Mouse (Mus musculus) forelimb bud, embryonic 11.5 days (tissue): ENCODE data around the gene Slc22a5.
"Not testable (repeated sequence)": the region's sequence is repeated elsewhere in the genome, so short reads cannot be mapped to it uniquely, and the experiment has no call there.

Experiments
- DNase-seq: peaks from one replicate; pipeline ENCODE4 v3.0.0-alpha.2; 2012; ENCODE audit warnings: low read depth, low spot score

Slc22a5 gene

DNA sequence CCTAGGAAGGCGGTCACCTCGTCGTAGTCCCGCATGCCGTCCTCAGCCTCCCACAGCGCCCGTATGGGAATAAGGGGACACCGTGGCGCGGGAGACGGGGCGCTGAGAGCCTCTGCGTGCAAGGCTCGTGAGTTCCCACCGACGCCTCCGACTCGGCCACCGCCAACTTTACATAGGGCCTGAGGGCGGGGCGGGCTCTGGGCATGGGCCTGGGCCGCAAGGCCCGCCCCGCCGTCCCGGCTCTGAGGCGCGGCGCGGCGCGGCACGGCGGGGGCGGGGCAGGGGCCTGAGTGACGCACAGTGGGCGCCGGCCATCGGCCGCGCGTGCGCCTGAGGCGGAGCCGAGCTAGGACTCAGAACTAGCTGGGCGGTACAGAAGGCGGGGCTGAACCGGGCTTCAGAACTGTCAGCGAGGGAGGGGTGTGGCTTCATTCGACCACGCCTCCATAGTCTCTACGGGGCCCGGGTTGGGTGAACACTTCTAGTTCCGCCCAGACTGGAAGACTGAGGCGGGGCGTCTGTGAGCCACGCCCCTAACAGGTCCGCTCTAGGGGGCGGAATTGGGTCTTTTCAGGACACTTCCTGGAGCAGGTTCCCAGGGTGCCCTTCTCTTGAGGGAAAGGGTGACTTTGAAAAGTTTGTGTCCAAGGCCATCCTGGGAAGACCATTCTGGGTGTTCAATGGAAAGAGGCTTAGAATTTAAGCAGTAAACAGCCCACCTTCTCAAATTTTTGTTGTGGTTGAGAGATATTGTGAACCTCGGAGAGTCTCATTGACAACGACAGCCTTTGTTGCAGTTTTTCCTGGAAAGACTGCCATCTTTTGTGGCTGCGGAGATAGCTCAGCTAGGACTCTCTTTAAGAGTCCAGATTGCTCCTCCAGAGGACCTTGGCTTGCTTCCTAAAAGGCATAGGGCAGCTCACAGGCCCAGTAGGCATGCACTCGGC lies at the start of gene Slc22a5:
TSS of gene Slc22a5 (minus strand) at position 156 of the 947 bp plus-strand sequence.
- peak; percentile 97 for DNase-seq

DNA sequence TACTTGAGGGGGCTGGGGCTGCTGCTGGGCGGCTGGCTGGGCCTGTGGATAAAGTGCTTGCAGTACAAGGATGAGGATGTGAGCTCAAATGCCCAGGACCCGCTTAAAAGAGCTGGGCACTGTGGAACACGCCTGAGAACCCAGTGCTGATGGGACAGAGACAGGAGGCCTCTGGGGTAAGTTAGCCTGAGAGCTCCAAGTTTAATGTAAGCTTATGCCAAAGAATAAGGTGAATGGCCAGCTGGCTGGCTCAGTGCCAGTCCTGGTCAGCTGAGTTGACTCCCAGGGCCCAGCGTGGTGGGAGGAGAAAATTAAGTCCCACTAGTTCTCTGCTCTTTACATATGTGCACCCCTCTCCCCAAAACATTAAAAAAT lies 40.5 kb upstream of the Slc22a5 start:
- DNase-seq, result not testable (repeated sequence)

DNA sequence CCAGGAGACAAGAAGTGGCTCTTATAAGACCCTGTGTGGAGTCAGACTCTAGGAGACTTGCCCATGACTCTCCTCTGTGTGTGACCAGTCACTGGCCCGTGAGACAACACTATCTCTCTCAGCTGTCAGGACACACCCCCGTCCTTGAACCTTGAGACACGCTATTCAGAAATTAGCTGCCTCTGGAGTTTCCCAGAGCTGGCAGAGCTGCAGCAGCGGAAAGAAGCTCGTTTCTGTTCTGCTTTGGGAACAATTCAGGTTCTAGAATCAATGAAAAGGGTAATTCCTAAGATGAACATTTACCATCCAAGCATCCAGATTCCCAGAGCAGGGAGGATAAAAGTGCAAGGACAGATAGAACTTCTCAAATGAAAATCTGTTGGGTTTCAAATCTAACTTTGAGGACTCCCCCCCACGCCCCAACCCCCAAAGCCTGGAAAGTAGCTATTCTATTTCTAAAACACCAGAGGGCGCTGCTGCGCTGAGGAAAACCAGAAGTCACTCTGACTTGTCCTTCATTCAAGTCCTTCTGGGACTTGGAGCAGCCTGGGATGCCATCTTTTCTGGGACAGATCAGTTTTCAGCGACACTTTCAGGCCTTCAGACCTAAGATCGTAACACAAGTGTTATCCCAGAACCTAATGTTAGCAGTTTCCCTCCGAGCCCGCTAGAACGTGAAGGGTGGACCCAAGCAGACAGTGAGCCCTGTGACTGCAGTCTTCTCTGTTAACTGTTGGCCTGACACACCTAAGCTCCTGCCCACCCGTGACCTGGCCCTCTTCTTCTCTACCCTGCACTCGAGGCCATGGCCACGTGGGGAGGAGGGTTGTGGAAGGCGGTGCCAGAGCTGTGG lies 39.9 kb upstream of the Slc22a5 start:
- DNase-seq, result peak; percentile 74

DNA sequence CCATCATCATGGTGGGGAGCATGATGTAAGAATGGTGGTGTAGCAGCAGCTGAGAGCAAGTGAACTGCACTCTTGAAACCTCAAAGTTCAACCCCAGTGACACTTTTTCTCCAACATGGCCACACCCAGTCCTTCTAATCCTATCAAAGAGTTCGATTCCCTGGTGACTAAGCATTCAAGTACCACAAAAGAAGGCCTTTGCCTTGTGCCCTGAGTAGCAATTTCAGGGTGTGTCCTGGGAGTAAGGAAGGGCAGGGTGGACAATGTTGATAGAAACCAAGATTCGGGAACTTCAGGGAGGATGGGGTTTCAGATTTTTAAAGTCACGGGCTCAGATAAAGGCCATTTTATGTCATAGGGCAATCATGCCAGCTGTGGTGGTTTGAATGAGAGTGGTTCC lies 38.3 kb upstream of the Slc22a5 start:
- DNase-seq, result no peak

DNA sequence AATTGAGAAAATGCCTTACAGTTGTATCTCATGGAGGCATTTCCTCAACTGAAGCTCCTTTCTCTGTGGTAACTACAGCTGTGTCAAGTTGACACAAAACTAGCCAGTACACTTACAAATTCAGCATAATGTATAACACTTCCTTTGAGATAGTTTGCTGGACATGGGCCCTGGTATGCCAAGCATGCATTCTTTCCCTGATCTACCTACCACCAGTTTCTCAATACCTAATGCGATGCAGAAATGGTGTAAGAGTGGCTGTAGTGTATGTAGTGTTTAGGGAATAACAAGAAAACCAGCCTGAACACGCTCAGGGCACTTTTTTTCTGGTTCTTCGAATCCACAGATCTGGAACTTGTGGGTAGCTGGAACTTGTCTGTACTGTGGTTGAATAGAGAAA lies 37.1 kb upstream of the Slc22a5 start:
- no peak for DNase-seq

DNA sequence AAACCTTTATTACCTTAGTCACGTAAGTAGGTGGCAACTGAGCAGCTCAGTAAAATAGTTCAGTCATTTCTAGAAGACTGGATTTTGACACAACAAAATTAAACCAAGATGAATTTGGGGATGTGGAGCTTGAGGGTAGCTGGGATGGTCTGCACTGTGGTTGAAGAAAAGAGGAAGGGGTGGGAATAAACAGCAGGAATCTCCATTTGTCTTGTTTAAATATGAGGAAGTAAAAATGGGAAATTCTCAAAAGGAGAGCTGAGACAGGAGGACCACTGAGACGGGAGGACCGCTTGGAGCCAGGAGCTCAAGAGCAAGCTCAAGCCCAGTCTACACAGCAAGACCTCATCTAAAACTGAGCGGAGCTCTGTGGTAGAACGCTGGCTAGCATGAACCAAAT lies 34.8 kb upstream of the Slc22a5 start:
- no peak for DNase-seq

DNA sequence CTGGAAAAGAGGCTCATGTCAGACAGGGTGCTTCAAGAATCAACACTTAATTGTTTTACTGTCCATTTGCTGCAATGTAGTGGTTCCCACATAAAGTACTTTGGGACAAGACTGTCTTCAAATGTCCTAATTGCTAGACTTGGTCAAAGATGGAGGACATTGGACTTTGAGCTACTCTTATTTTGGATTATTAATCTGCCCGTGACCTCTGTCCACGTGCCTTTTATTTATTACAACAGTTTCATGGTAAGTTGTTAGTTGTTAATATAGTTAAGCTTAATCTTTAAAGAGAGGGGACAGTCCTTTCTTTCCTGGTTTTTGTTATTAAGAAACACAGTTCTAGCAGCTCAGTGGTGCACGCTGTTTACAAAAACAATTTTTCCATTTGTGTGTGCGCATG lies 27.4 kb upstream of the Slc22a5 start:
- no peak for DNase-seq

DNA sequence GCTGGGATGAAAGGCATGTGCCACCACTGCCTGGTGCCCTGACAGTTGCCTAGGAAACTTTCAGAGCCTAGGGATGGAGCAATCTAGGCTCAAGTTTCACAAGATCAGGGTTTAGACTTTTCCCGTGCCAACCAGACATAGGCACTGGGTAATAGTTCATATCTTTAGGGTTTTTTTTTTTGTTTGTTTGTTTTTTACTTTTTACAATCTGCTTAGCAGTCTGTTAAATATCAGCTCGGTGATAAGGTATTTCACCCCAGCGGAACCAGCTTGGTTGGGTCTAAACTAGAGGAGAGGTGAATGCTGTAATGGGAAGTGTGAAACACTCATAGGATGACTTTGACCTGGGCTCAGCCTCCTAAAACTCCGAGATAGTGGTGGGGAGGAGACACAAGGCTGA lies 19.6 kb upstream of the Slc22a5 start:
- no peak for DNase-seq

DNA sequence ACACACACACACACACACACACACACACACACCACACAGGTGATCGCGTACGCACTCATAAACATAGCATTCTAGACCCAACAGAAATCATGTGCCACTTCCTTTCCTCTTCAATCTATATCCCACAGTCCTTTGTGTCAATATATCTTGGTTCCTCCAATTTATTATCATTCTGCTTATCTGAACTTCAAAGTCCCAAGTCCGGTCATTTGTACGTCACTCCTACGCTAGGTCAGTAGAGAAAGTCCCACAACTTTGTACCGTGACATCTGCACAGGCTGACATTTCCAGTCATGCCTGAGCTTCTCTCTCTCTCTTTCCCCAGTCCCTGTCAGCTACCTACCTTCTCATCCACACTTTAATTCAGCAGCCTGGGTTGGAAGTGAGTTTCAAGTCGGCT lies 17.2 kb upstream of the Slc22a5 start:
- no peak for DNase-seq

DNA sequence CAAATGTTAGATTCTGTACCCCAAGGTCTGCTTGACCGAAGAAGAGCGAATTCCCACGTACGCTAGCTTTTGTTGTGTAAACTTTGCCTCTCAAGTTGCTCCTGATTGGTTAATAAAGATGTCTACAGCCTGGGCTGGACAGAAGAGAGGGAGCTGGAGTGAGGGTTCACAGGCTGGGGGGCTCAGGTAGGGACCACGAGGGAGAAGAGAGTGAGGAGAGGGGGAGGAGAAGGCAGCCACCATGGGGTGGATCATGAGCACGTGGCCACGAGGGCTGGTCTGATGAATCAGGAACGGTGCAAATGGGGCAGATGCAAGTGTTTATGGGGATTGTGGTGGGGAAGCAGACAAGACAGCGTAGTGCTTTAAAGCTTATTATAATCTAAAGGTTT lies 13.1 kb upstream of the Slc22a5 start:
- DNase-seq, result no peak

DNA sequence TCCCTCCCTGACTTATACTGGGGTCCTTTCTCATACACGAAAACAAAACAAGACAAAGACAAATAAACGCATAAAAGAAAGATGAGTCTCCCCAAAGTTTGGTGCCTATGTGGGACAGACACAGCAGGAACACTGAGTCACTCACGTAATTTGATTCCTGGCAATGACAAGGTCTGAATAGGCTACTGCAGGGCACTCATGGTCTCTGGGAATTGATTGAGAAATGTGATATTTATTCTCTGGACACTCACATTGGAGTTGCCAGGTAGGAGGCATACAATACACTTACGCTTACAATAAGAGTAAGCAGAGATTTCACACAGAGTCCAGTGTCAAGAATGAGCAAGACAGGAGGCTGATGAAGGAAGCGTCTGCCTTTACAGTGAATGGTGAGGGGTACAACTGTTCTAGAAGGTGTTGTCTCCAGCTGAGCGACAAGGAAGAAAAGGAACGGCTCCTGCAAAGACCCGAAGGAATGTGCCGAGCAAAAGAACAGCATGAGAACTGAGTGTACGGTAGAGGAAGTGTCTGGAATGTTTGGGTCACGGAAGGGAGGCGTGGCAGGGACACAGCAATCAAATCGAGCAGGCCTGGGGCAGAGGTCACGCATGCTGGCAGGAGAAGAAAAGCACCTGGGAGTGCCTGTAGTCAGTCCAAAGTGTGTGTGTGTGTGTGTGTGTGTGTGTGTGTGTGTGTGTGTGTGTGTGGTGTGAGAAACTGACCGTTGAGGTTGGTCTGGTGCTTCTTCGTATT lies 12.5 kb upstream of the Slc22a5 start:
- DNase-seq, result peak; percentile 66

DNA sequence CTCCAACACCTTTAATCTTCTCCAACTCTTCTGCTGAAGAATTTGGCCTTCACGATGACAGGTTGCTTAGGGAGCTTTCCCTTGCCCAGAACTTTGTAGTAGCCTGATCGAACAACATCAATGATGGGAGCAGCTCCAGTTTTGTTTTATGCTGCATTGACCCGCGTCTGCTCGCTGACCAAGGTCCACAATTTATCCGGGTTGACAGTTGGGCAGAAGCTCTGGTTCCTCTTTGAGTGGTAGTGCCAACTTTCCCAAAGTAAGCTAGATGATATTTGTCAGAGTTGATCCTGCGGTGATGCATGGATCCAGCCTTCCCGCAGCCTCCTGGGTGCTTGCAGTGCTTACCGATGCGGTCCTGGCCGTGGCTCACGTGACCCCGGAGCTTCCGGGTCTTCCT lies 11.3 kb upstream of the Slc22a5 start:
- no peak for DNase-seq

DNA sequence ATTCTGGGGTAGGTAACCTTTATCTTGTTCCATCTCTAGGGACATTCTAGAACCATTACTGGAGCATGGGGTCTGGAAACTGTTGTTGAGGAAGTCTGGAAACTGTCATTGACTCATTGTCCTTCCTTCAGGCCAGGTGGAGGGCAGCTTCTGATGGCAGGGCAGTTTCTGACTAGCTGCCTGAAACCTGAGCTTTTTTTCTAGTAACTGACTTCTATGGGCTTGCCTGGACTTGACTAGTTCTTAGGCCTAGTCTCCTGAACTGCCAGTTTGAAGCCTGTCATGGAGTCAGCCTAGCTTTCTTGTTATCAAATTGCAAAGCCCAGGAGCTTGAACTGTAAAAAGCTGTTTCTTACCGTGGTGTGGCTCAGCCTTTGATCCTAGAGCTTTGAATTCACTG lies 9.5 kb upstream of the Slc22a5 start:
- DNase-seq, result no peak

DNA sequence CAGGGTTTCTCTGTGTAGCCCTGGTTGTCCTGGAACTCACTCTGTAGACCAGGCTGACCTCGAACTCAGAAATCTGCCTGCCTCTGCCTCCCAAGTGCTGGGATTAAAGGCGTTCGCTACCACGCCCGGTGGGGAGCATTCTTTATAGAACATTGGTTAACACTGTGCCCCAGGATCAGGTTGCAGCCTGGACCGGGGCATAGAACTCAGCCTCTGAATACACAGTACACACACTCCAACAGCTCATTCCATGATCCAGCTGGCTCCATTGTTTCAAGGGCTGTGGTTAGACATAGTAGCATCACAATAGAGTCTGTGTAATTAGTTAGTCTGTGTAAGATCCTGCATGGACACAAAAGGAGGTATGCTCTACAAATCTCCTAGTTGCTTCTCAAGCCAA lies 8.5 kb upstream of the Slc22a5 start:
- DNase-seq, result no peak

DNA sequence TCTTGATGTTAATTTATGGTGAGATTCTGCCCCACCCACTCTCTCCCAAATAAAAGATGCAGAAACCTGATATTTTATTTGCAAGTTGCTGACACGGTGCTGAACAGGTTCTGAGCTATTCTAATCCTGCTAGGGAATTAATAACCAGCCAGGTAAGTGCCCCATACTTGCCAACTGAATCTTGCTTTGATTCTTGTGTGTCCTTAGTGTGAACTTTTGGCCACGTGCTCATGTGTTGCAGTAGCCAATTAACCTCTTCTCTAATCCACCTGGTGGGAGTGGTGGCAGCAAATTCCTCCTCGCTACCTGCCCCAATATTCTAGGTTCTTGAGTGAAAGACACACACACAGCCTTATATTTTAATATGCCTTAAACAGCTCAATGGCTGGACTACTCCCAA lies 7.5 kb upstream of the Slc22a5 start:
- no peak for DNase-seq

DNA sequence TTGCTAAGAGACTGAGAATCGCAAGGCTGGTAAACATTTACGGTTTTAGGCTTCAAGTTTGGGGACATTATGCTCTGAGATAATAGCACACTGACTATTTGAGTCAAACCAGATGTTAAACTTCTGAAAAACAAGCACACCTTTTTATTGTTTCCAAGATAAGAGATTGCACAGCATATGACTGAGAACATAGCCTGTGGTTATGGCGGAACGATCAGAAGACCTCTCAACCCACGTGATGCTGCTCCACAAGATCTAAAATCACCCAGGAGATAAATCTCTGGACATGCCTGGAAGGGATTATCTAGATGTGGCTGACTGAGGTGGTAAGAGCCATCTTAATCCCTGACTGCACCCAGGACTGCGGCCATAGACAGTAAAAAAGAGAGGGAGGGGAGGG lies 5.5 kb upstream of the Slc22a5 start:
- DNase-seq, result no peak

DNA sequence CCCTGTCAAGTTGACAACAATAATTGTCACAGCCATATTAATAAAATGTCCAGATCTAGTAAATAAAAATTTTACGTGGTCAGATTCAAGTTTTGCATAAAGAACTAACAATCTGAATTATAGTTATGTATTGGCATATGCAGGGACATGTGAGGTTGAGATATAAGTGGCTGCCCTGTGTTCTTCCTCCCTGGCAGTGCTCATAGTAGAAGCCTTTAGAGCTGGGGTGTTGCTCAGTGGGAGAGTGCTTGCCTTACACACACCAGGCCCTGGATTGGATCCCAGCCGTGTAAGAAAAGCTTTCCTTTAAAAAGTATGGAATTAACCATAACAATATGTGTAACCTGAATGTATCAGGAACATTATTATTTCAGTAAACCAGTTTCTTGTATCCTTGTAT lies 2.0 kb upstream of the Slc22a5 start:
- DNase-seq, result no peak

DNA sequence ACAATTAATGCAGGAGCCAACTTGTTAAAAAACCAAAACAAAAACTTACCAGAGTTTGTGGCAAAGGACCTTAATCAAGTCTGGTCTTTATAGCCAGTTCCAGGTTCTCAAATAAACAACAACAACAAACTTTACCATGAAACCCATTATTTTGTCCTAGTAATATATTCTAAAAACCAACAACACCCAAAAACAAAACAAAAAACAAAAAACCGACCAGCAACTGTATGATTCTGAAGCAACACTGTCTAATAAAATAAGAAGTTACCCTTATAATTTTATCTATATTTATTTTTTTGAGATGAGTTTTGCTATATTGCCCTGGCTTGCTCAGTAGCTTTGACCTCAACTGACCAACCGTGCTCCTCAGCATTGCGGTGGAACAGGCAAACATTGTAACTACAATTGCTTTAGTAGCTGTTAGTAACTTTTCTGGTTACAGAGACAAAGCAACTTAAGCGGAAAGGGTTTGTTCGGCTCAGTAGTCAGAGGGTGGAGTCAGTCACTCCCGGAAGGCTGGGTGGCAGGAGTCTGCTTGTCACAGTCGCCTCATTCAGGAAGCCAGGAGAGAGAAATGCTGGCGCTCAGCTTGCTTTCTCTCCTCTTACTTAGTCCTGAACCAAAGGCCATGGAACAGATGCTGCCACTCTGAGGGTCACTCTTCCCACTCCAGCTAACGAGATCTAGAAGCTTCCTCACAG lies 1.4 kb upstream of the Slc22a5 start:
- DNase-seq, result no peak

DNA sequence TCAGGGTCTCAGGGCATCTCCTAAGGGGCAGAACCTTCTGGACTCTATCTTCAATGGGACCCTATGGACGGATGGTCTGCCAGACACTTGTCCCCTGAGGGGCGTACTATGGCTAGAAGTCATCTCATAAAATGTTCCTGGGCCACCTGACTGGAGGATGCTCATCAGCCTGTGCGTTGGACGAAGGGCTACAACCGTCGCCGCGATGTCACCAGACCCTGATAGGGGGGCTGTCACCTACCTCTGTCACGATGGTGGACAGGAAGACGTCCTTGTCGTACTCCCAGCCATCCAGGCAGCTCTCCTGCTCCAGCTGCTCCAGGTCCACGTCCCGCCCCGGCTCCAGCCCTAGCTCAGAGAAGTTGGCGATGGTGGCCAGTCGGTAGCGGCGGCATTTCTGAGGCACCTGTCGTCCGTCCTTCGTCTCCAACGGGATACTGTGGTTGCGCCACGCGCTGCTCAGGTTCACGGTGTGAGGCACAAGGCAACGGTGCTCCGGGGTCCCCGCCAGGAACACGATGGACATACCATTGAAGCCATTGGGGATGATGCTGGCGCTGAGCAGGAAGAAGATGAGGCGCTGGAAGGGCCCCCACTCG lies 455 bp downstream of the Slc22a5 start:
- DNase-seq, result peak; percentile 10

DNA sequence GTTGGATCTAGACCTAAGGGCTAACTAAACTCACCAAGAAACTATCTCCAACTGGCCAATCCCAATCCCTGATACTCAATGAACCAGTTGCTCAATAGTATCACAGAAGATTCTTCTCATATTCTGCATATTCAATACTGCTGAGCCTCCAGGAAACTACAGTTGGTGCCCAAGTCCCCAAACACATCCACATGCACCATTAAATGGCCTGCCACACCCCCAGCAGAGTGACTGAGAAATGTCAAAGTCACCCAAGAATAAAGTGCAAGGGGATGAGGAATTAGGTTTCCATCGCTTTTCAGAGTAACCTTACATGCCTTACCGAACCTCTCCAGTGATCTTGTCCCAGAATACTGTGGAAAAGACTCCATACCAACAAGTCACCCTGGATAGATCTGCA lies 1.2 kb downstream of the Slc22a5 start:
- DNase-seq, result no peak

DNA sequence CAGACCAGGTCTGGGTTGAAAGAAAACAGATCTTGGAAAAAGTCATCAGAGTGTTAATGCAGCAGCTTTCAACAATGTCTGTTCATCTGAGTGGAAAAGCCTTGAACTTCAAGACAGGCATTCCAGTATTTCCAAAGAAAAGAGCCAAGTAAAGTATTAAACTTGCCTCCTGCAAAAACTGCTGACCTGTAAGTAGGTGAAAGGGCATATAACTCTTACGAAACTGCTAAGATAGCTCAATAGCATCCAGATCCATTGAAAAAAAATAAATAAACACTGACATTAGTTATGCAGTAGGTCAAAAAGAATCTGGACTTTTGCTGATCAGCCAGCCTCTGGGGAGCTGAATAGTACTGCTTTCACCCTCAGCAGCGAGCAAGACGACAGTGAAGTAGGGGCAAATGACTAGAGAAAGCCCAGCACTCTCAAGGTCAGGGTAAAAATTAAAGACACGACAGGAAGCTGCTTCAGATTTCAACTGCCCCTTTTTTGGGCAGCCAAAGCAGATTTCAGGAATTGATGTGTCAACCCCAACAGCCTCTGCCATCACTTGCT lies 2.3 kb downstream of the Slc22a5 start:
- DNase-seq, result no peak
